Mouse (Mus musculus): ENCODE results near the gene Commd1. TPM values are rescaled to one million over a fixed set of nuclear protein-coding genes. Genes with fewer than 3 reads are reported as not detected.

The Commd1 gene
- total and polyA plus RNA-seq, 3 experiments, result 102 to 113 TPM; not detected in 1

GRCm38 (mm10) chr11:22891242-22891641 lies 90.9 kb downstream of the Commd1 start:
- peaks cover 0 to under 1% of the 10 kb centered on the region in 2 experiments; a peak in 1 of 4 replicates for H3K4me1 ChIP-seq (ENCODE audit: control insufficient read depth in 1 of 2, insufficient read depth in 2 of 2, low read length in 2 of 2)
- no peak for TF ChIP-seq ETS1 (IDR thresholded peaks at IDR 0.05; ENCODE audit: low read depth, low read length)
- TF ChIP-seq USF2 (IDR thresholded peaks at IDR 0.05; ENCODE audit: borderline replicate concordance in 1 of 2, insufficient read depth in 1 of 2, low read depth in 1 of 2, low read length in 2 of 2), result no peak
- TF ChIP-seq BHLHE40 (IDR thresholded peaks at IDR 0.05; ENCODE audit: borderline replicate concordance, low read depth, low read length), result no peak
- TF ChIP-seq SIN3A (IDR thresholded peaks at IDR 0.05; ENCODE audit: low read length), result no peak
- no peak for TF ChIP-seq E2F4 (IDR thresholded peaks at IDR 0.05; ENCODE audit: borderline replicate concordance, low read depth, low read length)
- TF ChIP-seq ELF1 (IDR thresholded peaks at IDR 0.05; ENCODE audit: low read depth, low read length), result no peak
- no peak for TF ChIP-seq NRF1 (IDR thresholded peaks at IDR 0.05; ENCODE audit: insufficient read depth, low read depth, low read length, poor library complexity, severe bottlenecking)
- TF ChIP-seq MEF2A (IDR thresholded peaks at IDR 0.05; ENCODE audit: extremely low read depth, insufficient replicate concordance, low read depth, low read length, poor library complexity, severe bottlenecking), result no peak
- no peak for TF ChIP-seq TAL1 (IDR thresholded peaks at IDR 0.05; ENCODE audit: low read length)
- no peak for TF ChIP-seq EP300 (IDR thresholded peaks at IDR 0.05; ENCODE audit: low read depth in 1 of 2, low read length in 2 of 2)
- H3K4me3 ChIP-seq (ENCODE audit: control insufficient read depth in 1 of 2, insufficient read depth in 1 of 2, low read depth in 2 of 2, low read length in 2 of 2), result no peak overlapping the region
- no peaks in the 10 kb centered on the region for H3K79me2 ChIP-seq (ENCODE audit: control insufficient read depth, insufficient read depth, low read length, poor library complexity)
- no peaks in the 10 kb centered on the region for H3K9me3 ChIP-seq (replicated peaks; ENCODE audit: insufficient read depth, low read length)
- no peak overlapping the region for H3K27ac ChIP-seq (ENCODE audit: control insufficient read depth, low read depth, low read length)
- no peak overlapping the region for H3K9ac ChIP-seq (ENCODE audit: control insufficient read depth, low read depth, low read length, poor library complexity, severe bottlenecking)
- H3K36me3 ChIP-seq (ENCODE audit: control insufficient read depth in 1 of 2, insufficient read depth in 2 of 2, low read length in 2 of 2), result no peaks in the 10 kb centered on the region
- no peaks in the 10 kb centered on the region for H3K27me3 ChIP-seq (ENCODE audit: control insufficient read depth in 1 of 2, insufficient read depth in 2 of 2, low read length in 2 of 2)
- no peak for DNase-seq (ENCODE audit: low read depth, low spot score)

- Histone ChIP-seq H3K27ac (ENCODE audit: control insufficient read depth, low read depth, low read length) (no peak overlapping the region), H3K36me3 (ENCODE audit: control insufficient read depth in 1 of 2, insufficient read depth in 2 of 2, low read length in 2 of 2) (peaks cover 0 to 5% of the 10 kb centered on the region in 2 experiments; a peak in 1 of 4 replicates), H3K4me1 (ENCODE audit: control insufficient read depth in 1 of 2, insufficient read depth in 2 of 2, low read length in 2 of 2) (peaks cover 4 to 5% of the 10 kb centered on the region in 2 experiments; a peak in 3 of 4 replicates), H3K79me2 (ENCODE audit: control insufficient read depth, insufficient read depth, low read length, poor library complexity) (no peaks in the 10 kb centered on the region), H3K4me3 (ENCODE audit: control insufficient read depth in 1 of 2, insufficient read depth in 1 of 2, low read depth in 2 of 2, low read length in 2 of 2) (no peak overlapping the region), H3K9ac (ENCODE audit: control insufficient read depth, low read depth, low read length, poor library complexity, severe bottlenecking) (no peak overlapping the region), H3K27me3 (ENCODE audit: control insufficient read depth in 1 of 2, insufficient read depth in 2 of 2, low read length in 2 of 2) (no peaks in the 10 kb centered on the region), H3K9me3 (replicated peaks; ENCODE audit: insufficient read depth, low read length) (no peaks in the 10 kb centered on the region)
- no peak for TF ChIP-seq ZNF384 (IDR thresholded peaks at IDR 0.05; ENCODE audit: low read depth, low read length)
- TF ChIP-seq KAT2A (conservative IDR thresholded peaks at IDR 0.05; ENCODE audit: low read depth, low read length), result no peak
- DNase-seq (ENCODE audit: low read depth, low spot score), result no peak
Observed at GRCm38 (mm10) chr11:22889224-22889623, 93.0 kb downstream of the Commd1 start.

DNA sequence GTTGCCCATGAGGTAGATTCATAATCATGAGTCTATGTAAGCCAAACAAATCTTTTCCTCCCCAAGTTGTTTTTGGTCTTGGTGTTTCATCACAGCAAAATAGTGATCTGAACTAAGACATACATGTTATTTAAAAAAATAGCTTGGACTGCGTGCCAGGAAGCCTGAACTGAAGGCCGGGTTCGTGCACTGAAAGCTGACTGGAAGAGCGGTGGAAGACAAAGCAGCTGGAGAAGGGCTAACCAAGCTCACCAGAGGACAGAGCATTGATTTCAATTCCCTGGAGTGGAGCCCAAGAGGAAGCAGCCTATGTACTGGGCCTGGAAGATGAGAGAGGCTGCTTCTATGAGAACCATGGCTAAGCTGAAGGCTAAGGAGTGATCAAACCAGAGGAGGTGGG lies 95.2 kb downstream of the Commd1 start:
- H3K9me3 ChIP-seq (replicated peaks; ENCODE audit: insufficient read depth, low read length), result no peaks in the 10 kb centered on the region
- H3K27me3 ChIP-seq (ENCODE audit: control insufficient read depth in 1 of 2, insufficient read depth in 2 of 2, low read length in 2 of 2), result no peaks in the 10 kb centered on the region
- H3K36me3 ChIP-seq (ENCODE audit: control insufficient read depth in 1 of 2, insufficient read depth in 2 of 2, low read length in 2 of 2), result peaks cover 0 to 5% of the 10 kb centered on the region in 2 experiments; a peak in 1 of 4 replicates
- H3K79me2 ChIP-seq (ENCODE audit: control insufficient read depth, insufficient read depth, low read length, poor library complexity), result no peaks in the 10 kb centered on the region
- H3K4me1 ChIP-seq (ENCODE audit: control insufficient read depth in 1 of 2, insufficient read depth in 2 of 2, low read length in 2 of 2), result peaks cover 4 to 5% of the 10 kb centered on the region in 2 experiments; a peak in 3 of 4 replicates
- H3K9ac ChIP-seq (ENCODE audit: control insufficient read depth, low read depth, low read length, poor library complexity, severe bottlenecking), result no peak overlapping the region
- H3K27ac ChIP-seq (ENCODE audit: control insufficient read depth, low read depth, low read length), result no peak overlapping the region
- H3K4me3 ChIP-seq (ENCODE audit: control insufficient read depth in 1 of 2, insufficient read depth in 1 of 2, low read depth in 2 of 2, low read length in 2 of 2), result no peak overlapping the region
- TF ChIP-seq ZNF384 (IDR thresholded peaks at IDR 0.05; ENCODE audit: low read depth, low read length) (no peak), EP300 (IDR thresholded peaks at IDR 0.05; ENCODE audit: low read depth in 1 of 2, low read length in 2 of 2) (no peak), SIN3A (IDR thresholded peaks at IDR 0.05; ENCODE audit: low read length) (no peak), E2F4 (IDR thresholded peaks at IDR 0.05; ENCODE audit: borderline replicate concordance, low read depth, low read length) (no peak)
- no peak for DNase-seq (ENCODE audit: low read depth, low spot score)
